Mouse (Mus musculus): ENCODE data around the gene Rab33a. TPM values are rescaled to one million over a fixed set of nuclear protein-coding genes. Genes with fewer than 3 reads are reported as not detected.

Gene Rab33a
- 1 to 10 TPM in 1 of 2 experiments, under 1 TPM in 1; 0.56 to 1.8 TPM for total RNA-seq (2021)
- long read RNA-seq, experiment 1, partial matches to known transcripts, result 0 of 3 reads
- long read RNA-seq, experiment 1, other reads (novel, unspliced or antisense), result 2 of 3 reads
- long read RNA-seq, experiment 2, partial matches to known transcripts, result 0 of 2 reads
- long read RNA-seq, experiment 2, other reads (novel, unspliced or antisense), result 0 of 2 reads

- no peak for DNase-seq (ENCODE audit: low spot score in 2 of 2)
These were observed at the start of gene Rab33a for GRCm38 (mm10) chrX:48518808-48519548. Gene Rab33a (plus strand): TSS chrX:48519285.

GRCm38 (mm10) chrX:48481095-48481494, 38.0 kb upstream of the Rab33a start:
- no peak for DNase-seq (ENCODE audit: low spot score in 2 of 2)

- no peak for DNase-seq (ENCODE audit: low spot score in 2 of 2)
These were observed 37.4 kb upstream of the Rab33a start for GRCm38 (mm10) chrX:48481687-48482086.

GRCm38 (mm10) chrX:48493763-48494162, 25.3 kb upstream of the Rab33a start:
- no peak for DNase-seq (ENCODE audit: low spot score in 2 of 2)

GRCm38 (mm10) chrX:48513166-48513807, 5.8 kb upstream of the Rab33a start, which contains the start of gene Aifm1:
Gene Aifm1 (minus strand): TSS chrX:48513563.
- peak; percentile 77 to 89 for DNase-seq (ENCODE audit: low spot score in 2 of 2)

GRCm38 (mm10) chrX:48513824-48514223, 5.3 kb upstream of the Rab33a start:
- no peak for DNase-seq (ENCODE audit: low spot score in 2 of 2)

GRCm38 (mm10) chrX:48518211-48518807, 776 bp upstream of the Rab33a start:
- DNase-seq (ENCODE audit: low spot score in 2 of 2), result no peak

GRCm38 (mm10) chrX:48519549-48520085, 532 bp downstream of the Rab33a start:
- no peak for DNase-seq (ENCODE audit: low spot score in 2 of 2)

- no peak for DNase-seq (ENCODE audit: low spot score in 2 of 2)
These were observed 2.6 kb downstream of the Rab33a start for GRCm38 (mm10) chrX:48521651-48522050.

- DNase-seq (ENCODE audit: low spot score in 2 of 2), result no peak
These were observed 4.4 kb downstream of the Rab33a start for GRCm38 (mm10) chrX:48523512-48523911.

- no peak for DNase-seq (ENCODE audit: low spot score in 2 of 2)
These were observed 6.2 kb downstream of the Rab33a start for GRCm38 (mm10) chrX:48525332-48525731.

- DNase-seq (ENCODE audit: low spot score in 2 of 2), result no peak
These were observed 6.8 kb downstream of the Rab33a start for GRCm38 (mm10) chrX:48525866-48526265.

GRCm38 (mm10) chrX:48526435-48526834, 7.3 kb downstream of the Rab33a start:
- DNase-seq (ENCODE audit: low spot score in 2 of 2), result no peak

GRCm38 (mm10) chrX:48532175-48532574, 13.1 kb downstream of the Rab33a start:
- peak; percentile 44 to 65 for DNase-seq (ENCODE audit: low spot score in 2 of 2)

Other genes starting within 250 kb of the Rab33a start
- 10 to 100 TPM; 11.1 to 11.2 TPM for gene Bcorl1, start 177.9 kb upstream of the Rab33a start, total RNA-seq (2021)
- gene Elf4, start 56.2 kb upstream of the Rab33a start, total RNA-seq (2021), result 10 to 100 TPM; 19.2 to 19.5 TPM
- 10 to 100 TPM; 40.0 to 43.3 TPM for gene Aifm1, start 5.7 kb upstream of the Rab33a start, total RNA-seq (2021)
- 10 to 100 TPM; 14.4 to 15.3 TPM for gene Zfp280c, start 75.2 kb downstream of the Rab33a start, total RNA-seq (2021)
- gene Slc25a14, start 104.1 kb downstream of the Rab33a start, total RNA-seq (2021), result 1 to 10 TPM; 2.3 to 3.1 TPM
- gene Gpr119, start 155.2 kb downstream of the Rab33a start, total RNA-seq (2021), result not detected
- gene Rbmx2, start 175.7 kb downstream of the Rab33a start, total RNA-seq (2021), result 1 to 10 TPM; 3.6 to 5.0 TPM

Data from gastrocnemius, postnatal 4 days (tissue).